Mouse (Mus musculus) MEL (cell line): ENCODE results near the gene Naaa. TPM values are rescaled to one million over a fixed set of nuclear protein-coding genes. Genes with fewer than 3 reads are reported as not detected.

Experiments used
- DNase-seq: peaks from one replicate; pipeline ENCODE4 v3.0.0; 2011; ENCODE audit warnings: low read depth, low spot score
- H3K27ac ChIP-seq: 2 replicates; pipeline ENCODE4 v1.5.1; 2012; ENCODE audit warnings: low read depth, mild to moderate bottlenecking, control low read depth, low read length, moderate library complexity; ENCODE audit not compliant: control insufficient read depth
- H3K27me3 ChIP-seq, 2 experiments: fragments of 150-350 bp in 1 of 2; sonication (generic) in 1 of 2; 2 replicates each; pipeline ENCODE4 v1.6.1; 2012; ENCODE audit warnings: low read length in 2 of 2, mild to moderate bottlenecking in 2 of 2, improper control_type of control experiment in 1 of 2, moderate library complexity in 1 of 2; ENCODE audit not compliant: insufficient read depth in 2 of 2, control insufficient read depth in 1 of 2
- H3K36me3 ChIP-seq, 2 experiments: 2 replicates each; pipeline ENCODE4 v1.6.1; 2012 to 2014; ENCODE audit warnings: low read length in 2 of 2, improper control_type of control experiment in 1 of 2, inconsistent platforms in 1 of 2, mild to moderate bottlenecking in 1 of 2; ENCODE audit not compliant: insufficient read depth in 2 of 2, control insufficient read depth in 1 of 2
- H3K4me1 ChIP-seq, 2 experiments: fragments of 150-350 bp in 1 of 2; sonication (generic) in 1 of 2; 2 replicates each; pipeline ENCODE4 v1.6.1; 2012; ENCODE audit warnings: low read length in 2 of 2, improper control_type of control experiment in 1 of 2, mild to moderate bottlenecking in 1 of 2; ENCODE audit not compliant: insufficient read depth in 2 of 2, control insufficient read depth in 1 of 2
- H3K4me3 ChIP-seq, 2 experiments: fragments of 150-350 bp in 1 of 2; sonication (generic) in 1 of 2; 2 replicates each; pipeline ENCODE4 v1.5.1; 2012; ENCODE audit warnings: low read depth in 2 of 2, low read length in 2 of 2, mild to moderate bottlenecking in 2 of 2, moderate library complexity in 2 of 2, control low read depth in 1 of 2, improper control_type of control experiment in 1 of 2; ENCODE audit not compliant: control insufficient read depth in 1 of 2, insufficient read depth in 1 of 2
- H3K79me2 ChIP-seq: 2 replicates; pipeline ENCODE4 v1.6.1; 2012; ENCODE audit warnings: mild to moderate bottlenecking, low read length, moderate library complexity; ENCODE audit not compliant: control insufficient read depth, poor library complexity, insufficient read depth
- H3K9ac ChIP-seq: 2 replicates; pipeline ENCODE4 v1.6.1; 2012; ENCODE audit warnings: low read depth, mild to moderate bottlenecking, control low read depth, low read length, moderate library complexity; ENCODE audit not compliant: control insufficient read depth, poor library complexity, severe bottlenecking
- H3K9me3 ChIP-seq: fragments of 150-350 bp; sonication (generic); replicated peaks from 2 replicates; pipeline ENCODE4 v1.6.1; 2012; ENCODE audit warnings: mild to moderate bottlenecking, low read length, improper control_type of control experiment, moderate library complexity; ENCODE audit not compliant: insufficient read depth
- CTCF ChIP-seq, 3 experiments: IDR thresholded peaks in 2 of 3; conservative IDR thresholded peaks in 1 of 3; 2 replicates each; pipeline ENCODE4 v1.5.1; 2011 to 2012; ENCODE audit warnings: low read length in 3 of 3, low read depth in 2 of 3, mild to moderate bottlenecking in 2 of 3, improper control_type of control experiment in 1 of 3, inconsistent platforms in 1 of 3, mixed read lengths in 1 of 3, moderate library complexity in 1 of 3; ENCODE audit not compliant: control insufficient read depth in 1 of 3, insufficient read depth in 1 of 3, poor library complexity in 1 of 3, severe bottlenecking in 1 of 3
- E2F4 ChIP-seq: IDR thresholded peaks from 2 replicates; pipeline ENCODE4 v1.6.1; 2011; ENCODE audit warnings: low read depth, low read length, improper control_type of control experiment, borderline replicate concordance
- EP300 ChIP-seq, 2 experiments: IDR thresholded peaks; 2 replicates each; pipeline ENCODE4 v1.6.1; 2011; ENCODE audit warnings: improper control_type of control experiment in 2 of 2, low read length in 2 of 2, low read depth in 1 of 2, mild to moderate bottlenecking in 1 of 2
- ETS1 ChIP-seq: IDR thresholded peaks from 2 replicates; pipeline ENCODE4 v1.6.1; 2012; ENCODE audit warnings: low read depth, mild to moderate bottlenecking, inconsistent platforms, low read length, improper control_type of control experiment, moderate library complexity
- GABPA ChIP-seq: IDR thresholded peaks from 2 replicates; pipeline ENCODE4 v1.6.1; 2012; ENCODE audit warnings: low read depth, mild to moderate bottlenecking, inconsistent platforms, low read length, improper control_type of control experiment, moderate library complexity
- GATA1 ChIP-seq: IDR thresholded peaks from 2 replicates; pipeline ENCODE4 v1.6.1; 2011; ENCODE audit warnings: low read depth, low read length, improper control_type of control experiment
- JUND ChIP-seq: IDR thresholded peaks from 2 replicates; pipeline ENCODE4 v1.6.1; 2011; ENCODE audit warnings: low read depth, mild to moderate bottlenecking, improper control_type of control experiment, low read length
- KAT2A ChIP-seq: conservative IDR thresholded peaks from 2 replicates; pipeline ENCODE4 v1.6.1; 2012; ENCODE audit warnings: low read depth, low read length, improper control_type of control experiment, inconsistent platforms
- MAFK ChIP-seq: IDR thresholded peaks from 2 replicates; pipeline ENCODE4 v1.6.1; 2011; ENCODE audit warnings: low read depth, mild to moderate bottlenecking, low read length, improper control_type of control experiment, borderline replicate concordance
- MAX ChIP-seq: IDR thresholded peaks from 2 replicates; pipeline ENCODE4 v1.6.1; 2011; ENCODE audit warnings: low read length, improper control_type of control experiment
- MEF2A ChIP-seq: IDR thresholded peaks from 2 replicates; pipeline ENCODE4 v1.6.1; 2014; ENCODE audit warnings: low read depth, mild to moderate bottlenecking, inconsistent platforms, low read length, improper control_type of control experiment; ENCODE audit not compliant: poor library complexity, insufficient replicate concordance, severe bottlenecking; ENCODE audit errors: extremely low read depth
- MXI1 ChIP-seq: IDR thresholded peaks from 2 replicates; pipeline ENCODE4 v1.6.1; 2011; ENCODE audit warnings: mild to moderate bottlenecking, low read depth, low read length, improper control_type of control experiment
- MYB ChIP-seq: IDR thresholded peaks from 2 replicates; pipeline ENCODE4 v1.6.1; 2011; ENCODE audit warnings: mild to moderate bottlenecking, low read depth, low read length, improper control_type of control experiment
- MYC ChIP-seq: IDR thresholded peaks from 2 replicates; pipeline ENCODE4 v1.6.1; 2011; ENCODE audit warnings: low read depth, mild to moderate bottlenecking, low read length, improper control_type of control experiment, moderate library complexity
- NELFE ChIP-seq: IDR thresholded peaks from 2 replicates; pipeline ENCODE4 v1.6.1; 2011; ENCODE audit warnings: low read depth, low read length, improper control_type of control experiment
- NRF1 ChIP-seq: IDR thresholded peaks from 2 replicates; pipeline ENCODE4 v1.6.1; 2014; ENCODE audit warnings: low read depth, mild to moderate bottlenecking, inconsistent platforms, low read length, improper control_type of control experiment, moderate library complexity; ENCODE audit not compliant: poor library complexity, insufficient read depth, severe bottlenecking
- POLR2A ChIP-seq, 2 experiments: IDR thresholded peaks; 2 replicates each; pipeline ENCODE4 v1.6.1; 2011 to 2012; ENCODE audit warnings: low read length in 2 of 2, mild to moderate bottlenecking in 2 of 2, control low read depth in 1 of 2, improper control_type of control experiment in 1 of 2, low read depth in 1 of 2, moderate library complexity in 1 of 2; ENCODE audit not compliant: control insufficient read depth in 1 of 2, insufficient read depth in 1 of 2, poor library complexity in 1 of 2
- POLR2AphosphoS2 ChIP-seq: IDR thresholded peaks from 2 replicates; pipeline ENCODE4 v1.6.1; 2011; ENCODE audit warnings: low read length, improper control_type of control experiment
- POLR2AphosphoS5 ChIP-seq: IDR thresholded peaks from 2 replicates; pipeline ENCODE4 v1.6.1; 2012; ENCODE audit warnings: low read depth, borderline replicate concordance, mild to moderate bottlenecking, inconsistent platforms, low read length, moderate library complexity, mixed read lengths
- RCOR1 ChIP-seq: IDR thresholded peaks from 2 replicates; pipeline ENCODE4 v1.6.1; 2012; ENCODE audit warnings: low read depth, mild to moderate bottlenecking, inconsistent platforms, low read length, improper control_type of control experiment
- SIN3A ChIP-seq: IDR thresholded peaks from 2 replicates; pipeline ENCODE4 v1.6.1; 2012; ENCODE audit warnings: low read length, improper control_type of control experiment, inconsistent platforms
- TAL1 ChIP-seq: IDR thresholded peaks from 2 replicates; pipeline ENCODE4 v1.6.1; 2012; ENCODE audit warnings: mild to moderate bottlenecking, inconsistent platforms, low read length, moderate library complexity, mixed read lengths
- TBP ChIP-seq: IDR thresholded peaks from 2 replicates; pipeline ENCODE4 v1.8.0; 2011; ENCODE audit warnings: low read depth, low read length, improper control_type of control experiment
- TCF12 ChIP-seq: IDR thresholded peaks from 2 replicates; pipeline ENCODE4 v1.6.1; 2014; ENCODE audit warnings: low read depth, mild to moderate bottlenecking, inconsistent platforms, low read length, improper control_type of control experiment, moderate library complexity
- UBTF ChIP-seq: IDR thresholded peaks from 2 replicates; pipeline ENCODE4 v1.6.1; 2012; ENCODE audit warnings: low read depth, mild to moderate bottlenecking, inconsistent platforms, low read length, improper control_type of control experiment, moderate library complexity, borderline replicate concordance; ENCODE audit not compliant: insufficient read depth
- USF1 ChIP-seq: IDR thresholded peaks from 2 replicates; pipeline ENCODE4 v1.6.1; 2014; ENCODE audit warnings: low read depth, mild to moderate bottlenecking, inconsistent platforms, low read length, improper control_type of control experiment, moderate library complexity
- USF2 ChIP-seq, 2 experiments: IDR thresholded peaks; 2 replicates each; pipeline ENCODE4 v1.6.1; 2011 to 2012; ENCODE audit warnings: improper control_type of control experiment in 2 of 2, low read length in 2 of 2, borderline replicate concordance in 1 of 2, inconsistent platforms in 1 of 2, low read depth in 1 of 2, mild to moderate bottlenecking in 1 of 2; ENCODE audit not compliant: insufficient read depth in 1 of 2
- ZC3H11A ChIP-seq: IDR thresholded peaks from 2 replicates; pipeline ENCODE4 v1.6.1; 2012; ENCODE audit warnings: low read depth, mild to moderate bottlenecking, inconsistent platforms, low read length, improper control_type of control experiment
- ZKSCAN1 ChIP-seq: IDR thresholded peaks from 2 replicates; pipeline ENCODE4 v1.6.1; 2012; ENCODE audit warnings: low read depth, mild to moderate bottlenecking, inconsistent platforms, low read length, improper control_type of control experiment, moderate library complexity
- ZMIZ1 ChIP-seq: IDR thresholded peaks from 2 replicates; pipeline ENCODE4 v1.6.1; 2012; ENCODE audit warnings: low read depth, mild to moderate bottlenecking, inconsistent platforms, low read length, improper control_type of control experiment, moderate library complexity
- ZNF384 ChIP-seq: IDR thresholded peaks from 2 replicates; pipeline ENCODE4 v1.6.1; 2012; ENCODE audit warnings: low read depth, mild to moderate bottlenecking, inconsistent platforms, low read length, improper control_type of control experiment
- polyA plus RNA-seq, 2 experiments: library from polyadenylated mRNA; stranded (reverse) in 1 of 2; unstranded in 1 of 2; fragments of >175 nt in 1 of 2; fragments of >200 nt in 1 of 2; gene quantifications; 2 replicates each; pipeline versions ENCODE4 v1.2.1 to v1.2.4; 2012; ENCODE audit warnings: low replicate concordance in 2 of 2, low read depth in 1 of 2; ENCODE audit not compliant: insufficient read length in 2 of 2, insufficient read depth in 1 of 2, missing spikeins in 1 of 2
- total RNA-seq: library from RNA; depleted of rRNA; stranded (reverse); fragments of 300-350 nt; gene quantifications from 2 replicates; pipeline ENCODE4 v1.2.3, GENCODE M21; 2012

The Naaa gene
- total and polyA plus RNA-seq, 3 experiments, result 2.2 to 6.7 TPM; not detected in 1

- TF ChIP-seq MYC, result no peak
- no peak for TF ChIP-seq NRF1
Measured at GRCm38 (mm10) chr5:92220287-92220902, 57.6 kb downstream of the Naaa start (continued).

GRCm38 (mm10) chr5:92219826-92220225 is 58.1 kb downstream of the Naaa start:
- Histone ChIP-seq H3K36me3 (peaks cover 0 to 14% of the 10 kb centered on the region in 2 experiments; a peak in 2 of 4 replicates), H3K27me3 (no peaks in the 10 kb centered on the region; a peak in 1 of 4 replicates), H3K9ac (no peak overlapping the region), H3K27ac (0 out of 2 replicates have a peak overlapping the region, but pooled peaks have one; percentile 7), H3K9me3 (no peaks in the 10 kb centered on the region), H3K4me3 (no peak overlapping the region), H3K79me2 (no peaks in the 10 kb centered on the region), H3K4me1 (peaks cover 0 to 20% of the 10 kb centered on the region in 2 experiments; a peak in 2 of 4 replicates)
- peak; percentile 83 for DNase-seq
- TF ChIP-seq TBP, result peak; percentile 96
- TF ChIP-seq KAT2A, result no peak
- TF ChIP-seq GABPA, result no peak
- no peak for TF ChIP-seq NELFE
- TF ChIP-seq MEF2A, result no peak
- no peak for TF ChIP-seq MAFK
- TF ChIP-seq ZKSCAN1, result no peak
- 0 out of 2 replicates have a peak, but pooled peaks have one; percentile 29 for TF ChIP-seq RCOR1
- no peak for TF ChIP-seq NRF1
- TF ChIP-seq MYC, result no peak
- no peak for TF ChIP-seq POLR2AphosphoS5
- no peak for TF ChIP-seq MXI1
- peak; percentile 35 to 56; a peak in 3 of 4 replicates for TF ChIP-seq EP300 (IDR thresholded peaks at IDR 0.05; ENCODE audit: low read depth in 1 of 2, low read length in 2 of 2)
- no peak for TF ChIP-seq MYB
- no peak for TF ChIP-seq USF1
- no peak for TF ChIP-seq SIN3A
- no peak for TF ChIP-seq TCF12
- no peak for TF ChIP-seq POLR2AphosphoS2
- no peak for TF ChIP-seq MAX
- TF ChIP-seq UBTF, result no peak
- TF ChIP-seq ZMIZ1, result no peak
- no peak for TF ChIP-seq ZC3H11A
- TF ChIP-seq TAL1, result peak; percentile 58
- TF ChIP-seq CTCF (IDR thresholded peaks at IDR 0.05 in 2 of 3, conservative IDR thresholded peaks at IDR 0.05 in 1 of 3; ENCODE audit: control insufficient read depth in 1 of 3, insufficient read depth in 1 of 3, low read depth in 2 of 3, low read length in 3 of 3, poor library complexity in 1 of 3, severe bottlenecking in 1 of 3), result no peak
- TF ChIP-seq ZNF384, result no peak
- TF ChIP-seq ETS1, result peak; percentile 37; the same call in 1 of the 2 replicates
- TF ChIP-seq JUND, result no peak
- no peak for TF ChIP-seq USF2 (IDR thresholded peaks at IDR 0.05; ENCODE audit: borderline replicate concordance in 1 of 2, insufficient read depth in 1 of 2, low read depth in 1 of 2, low read length in 2 of 2)
- no peak for TF ChIP-seq E2F4
- TF ChIP-seq POLR2A (IDR thresholded peaks at IDR 0.05; ENCODE audit: control insufficient read depth in 1 of 2, insufficient read depth in 1 of 2, low read depth in 1 of 2, low read length in 2 of 2, poor library complexity in 1 of 2), result no peak
- peak; percentile 64 for TF ChIP-seq GATA1
